Mouse (Mus musculus) heart, postnatal 36 days (tissue): ENCODE data around the gene Arhgef2. TPM values are rescaled to one million over a fixed set of nuclear protein-coding genes. Genes with fewer than 3 reads are reported as not detected.
"Not testable (repeated sequence)": the region's sequence is repeated elsewhere in the genome, so short reads cannot be mapped to it uniquely, and the experiment has no call there.

Source experiments
- DNase-seq, 2 experiments: peaks; one replicate each; pipeline ENCODE4 v3.0.0; 2021 to 2022
- intact Hi-C: fragments of 180-260 bp; cut with DNase I; formaldehyde crosslinking; loops from one replicate; pipeline ENCODE4 v1.15.1; 2025
- total RNA-seq, 2 experiments: library from RNA; stranded (reverse); gene quantifications; 2 replicates each; pipeline ENCODE4 v1.2.3; 2021

The Arhgef2 gene
- total RNA-seq, 2 experiments from 2014 or later = 42.2 to 51.1 TPM

DNA sequence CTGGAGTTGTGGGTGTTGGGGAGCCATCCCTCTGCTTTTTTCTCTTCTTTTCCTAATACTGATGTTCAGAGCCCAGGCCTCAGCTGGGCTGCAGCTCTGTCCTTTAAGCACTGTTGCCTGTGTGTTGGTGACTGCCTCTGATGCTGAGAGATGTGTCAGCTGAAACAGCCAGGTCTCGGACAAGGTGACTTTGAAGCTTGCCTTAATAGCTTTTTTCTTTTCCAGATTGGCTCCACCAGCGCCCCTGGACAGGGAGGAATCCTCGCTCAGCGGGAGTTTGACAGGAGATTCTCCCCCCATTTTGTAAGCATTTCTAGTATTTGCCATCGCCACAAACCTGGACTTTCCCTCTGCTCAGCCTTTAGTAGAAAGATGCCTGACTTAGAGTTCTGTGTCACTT is 19.1 kb upstream of the Arhgef2 start:
- intact Hi-C loops = no loop called here
- DNase-seq = no peak

DNA sequence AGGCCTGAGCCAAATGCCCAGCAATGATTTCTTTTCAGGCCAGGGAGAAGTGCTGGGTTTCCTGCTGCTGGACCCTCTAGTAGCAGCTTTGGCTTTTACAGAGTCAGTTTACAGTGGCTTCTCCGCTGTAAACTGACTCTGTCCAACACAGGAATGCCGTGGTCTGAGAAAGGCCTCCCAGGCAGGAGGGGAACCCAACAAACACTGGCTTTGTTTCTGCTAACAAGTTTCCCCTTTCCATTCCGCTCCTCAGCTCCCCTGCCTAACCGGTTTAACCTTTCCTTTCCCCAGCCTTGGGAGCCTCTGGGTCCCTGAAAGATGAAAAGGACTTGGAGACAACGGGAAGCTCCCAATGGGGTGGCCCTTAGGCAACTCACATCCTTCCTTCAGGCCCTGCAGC is 15.5 kb upstream of the Arhgef2 start:
- no peak for DNase-seq
- intact Hi-C loops = no loop called here

DNA sequence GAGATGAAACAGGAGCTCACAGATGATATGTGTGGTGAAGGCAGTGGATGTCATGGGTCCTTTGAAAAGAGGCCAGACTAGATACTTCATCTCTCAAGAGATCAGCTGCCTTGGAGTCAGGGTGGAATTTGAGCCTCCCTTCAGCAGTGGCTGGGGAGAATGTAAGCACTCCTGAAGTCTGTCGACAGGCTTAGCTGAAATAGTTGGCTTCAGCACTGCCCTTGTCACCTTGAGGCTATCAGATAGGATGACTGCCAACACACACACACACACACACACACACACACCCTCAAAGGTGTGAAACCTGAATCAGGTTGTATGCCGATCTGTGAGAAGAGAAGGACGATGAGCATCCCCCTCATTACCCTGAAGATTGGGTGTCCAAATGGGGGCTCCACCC is 14.7 kb upstream of the Arhgef2 start:
- intact Hi-C loops = no loop called here
- DNase-seq = no peak

DNA sequence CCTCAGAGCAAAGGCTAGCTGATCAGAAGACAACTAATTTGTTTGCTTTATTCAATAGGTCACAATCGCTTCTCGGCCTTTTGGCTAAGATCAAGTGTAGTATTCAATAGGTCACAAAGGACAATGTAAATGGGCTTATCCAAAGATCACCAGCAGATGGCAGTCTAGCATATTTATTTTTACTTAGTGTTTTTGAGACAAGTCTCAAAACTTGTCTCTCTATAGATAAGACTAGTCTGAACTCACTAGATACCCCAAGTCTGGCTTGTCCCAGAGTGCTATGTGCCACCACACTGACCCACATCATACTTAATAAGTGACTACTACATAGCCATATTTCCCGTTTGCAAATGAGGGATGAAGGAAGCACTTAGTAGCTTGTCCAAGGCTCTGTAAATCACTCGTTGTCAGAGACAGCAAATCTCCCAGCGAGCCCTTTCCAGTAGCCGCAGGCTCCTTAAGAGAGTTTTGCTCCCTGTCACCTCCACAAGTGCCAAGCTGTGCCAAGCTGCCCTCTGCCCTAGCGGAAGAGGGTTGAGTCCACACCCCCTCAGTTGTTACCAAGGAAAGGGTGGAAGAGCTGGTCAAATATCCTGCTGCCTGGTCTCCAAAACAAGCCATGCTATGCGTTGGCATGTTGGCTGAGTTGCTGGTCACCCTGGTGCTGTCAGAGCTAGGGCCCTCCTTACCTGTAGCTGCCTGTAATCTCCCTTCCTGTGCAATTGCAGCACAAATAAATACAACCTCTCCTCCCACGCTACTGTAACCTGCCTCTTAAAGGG is 13.6 kb upstream of the Arhgef2 start:
- peak; percentile 49 to 55 for DNase-seq
- intact Hi-C loops = loop anchor here (2.0 kb wide), 1 partner anchor 147 kb away; no protein-coding TSS in a partner anchor

DNA sequence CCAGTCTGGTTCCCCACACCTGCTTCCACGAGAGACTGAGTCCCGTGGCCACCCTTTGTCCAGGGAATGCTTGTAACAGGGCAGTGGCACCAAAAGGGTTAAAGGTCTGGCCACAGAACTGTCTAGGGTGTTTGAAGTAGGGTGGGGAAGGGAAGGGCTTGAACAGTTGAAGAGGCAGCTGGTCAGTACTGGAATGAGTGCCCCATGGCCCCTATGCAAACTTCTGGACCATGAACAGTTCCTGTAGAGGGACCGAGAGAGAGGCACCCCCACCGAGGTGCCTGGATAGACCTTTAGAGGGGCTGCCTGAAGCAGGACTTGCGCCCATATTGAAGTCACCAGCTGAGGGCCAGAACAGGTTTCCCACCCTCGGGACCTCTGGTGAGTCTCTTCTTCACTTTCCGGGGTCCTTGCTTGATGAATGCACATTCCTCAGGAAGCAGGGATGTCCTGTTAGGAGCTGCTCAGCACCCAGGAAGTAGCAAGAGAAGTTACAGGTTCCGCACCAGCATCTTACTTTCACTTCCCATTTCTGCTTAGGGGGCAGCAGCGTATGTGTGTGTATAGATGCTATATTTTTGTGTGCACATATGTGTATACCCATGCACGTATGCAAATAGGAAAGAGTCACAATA is 12.7 kb upstream of the Arhgef2 start:
- no peak for DNase-seq
- intact Hi-C loops = loop anchor here (2.0 kb wide), 1 partner anchor 146 kb away; no protein-coding TSS in a partner anchor

DNA sequence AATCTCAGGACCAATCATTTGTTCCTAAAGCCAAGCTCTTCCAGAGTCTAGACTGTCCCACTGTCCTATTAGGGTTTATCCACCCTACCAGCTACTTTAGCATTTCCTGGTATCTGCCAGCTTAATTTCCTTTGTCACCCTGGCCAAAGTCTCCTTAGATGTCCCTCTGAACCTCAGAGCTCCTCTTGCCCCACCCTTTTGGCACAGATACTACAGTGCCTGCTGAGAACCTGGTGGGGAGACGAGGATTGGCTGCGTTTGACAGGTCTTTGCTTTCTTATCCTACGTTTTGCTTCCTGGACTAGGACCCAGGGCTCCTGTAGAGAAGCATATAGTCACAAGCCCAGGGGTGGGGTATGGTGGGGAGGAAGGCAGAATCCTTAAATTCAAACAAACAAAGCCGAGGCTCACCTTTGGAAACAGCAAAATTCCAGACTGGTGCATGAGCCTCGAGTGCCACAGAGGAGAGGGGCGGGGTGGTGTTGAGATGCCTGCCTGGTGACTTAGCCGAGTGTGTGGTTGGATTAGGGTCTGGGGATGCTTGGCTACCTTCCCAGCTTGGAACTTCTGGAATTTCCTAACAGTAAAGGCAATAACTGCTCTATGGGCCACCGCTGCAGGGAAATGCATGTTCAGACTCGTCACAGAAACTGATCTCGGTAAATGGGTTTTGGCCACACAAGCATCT is 11.7 kb upstream of the Arhgef2 start:
- intact Hi-C loops = loop anchor here (2.0 kb wide), 1 partner anchor 145 kb away; no protein-coding TSS in a partner anchor
- no peak for DNase-seq

DNA sequence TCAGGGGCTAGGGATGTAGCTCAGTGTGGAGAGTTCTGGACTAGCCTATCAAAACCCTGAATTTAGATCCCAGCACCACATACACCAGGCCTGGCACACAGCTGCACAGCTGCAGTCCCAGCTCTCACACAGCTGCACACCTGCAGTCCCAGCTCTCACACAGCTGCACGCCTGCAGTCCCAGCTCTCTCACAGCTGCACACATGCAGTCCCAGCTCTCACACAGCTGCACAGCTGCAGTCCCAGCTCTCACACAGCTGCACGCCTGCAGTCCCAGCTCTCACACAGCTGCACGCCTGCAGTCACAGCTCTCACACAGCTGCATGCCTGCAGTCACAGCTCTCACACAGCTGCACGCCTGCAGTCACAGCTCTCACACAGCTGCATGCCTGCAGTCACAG is 9.2 kb upstream of the Arhgef2 start:
- DNase-seq, intact Hi-C loops: not testable (repeated sequence)

DNA sequence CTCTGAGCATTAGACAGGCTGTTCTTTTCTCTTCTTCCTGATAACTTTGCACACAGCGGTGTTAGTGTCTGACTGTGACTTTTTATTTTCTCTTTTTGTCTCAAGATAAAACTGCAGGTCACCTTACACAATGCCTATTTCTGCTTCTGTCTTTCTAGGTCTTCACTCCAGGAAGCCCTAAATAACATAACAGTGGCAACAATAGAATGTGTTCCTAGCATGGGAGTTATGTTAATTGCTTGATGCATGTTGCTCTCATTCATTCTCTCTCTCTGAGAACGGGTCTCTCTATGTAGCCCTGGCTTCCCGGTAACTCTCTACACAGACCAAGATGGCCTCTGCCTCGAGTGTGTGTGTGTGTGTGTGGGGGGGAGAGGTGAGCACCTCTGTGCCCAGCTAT is 3.3 kb upstream of the Arhgef2 start:
- DNase-seq = no peak
- intact Hi-C loops = no loop called here

DNA sequence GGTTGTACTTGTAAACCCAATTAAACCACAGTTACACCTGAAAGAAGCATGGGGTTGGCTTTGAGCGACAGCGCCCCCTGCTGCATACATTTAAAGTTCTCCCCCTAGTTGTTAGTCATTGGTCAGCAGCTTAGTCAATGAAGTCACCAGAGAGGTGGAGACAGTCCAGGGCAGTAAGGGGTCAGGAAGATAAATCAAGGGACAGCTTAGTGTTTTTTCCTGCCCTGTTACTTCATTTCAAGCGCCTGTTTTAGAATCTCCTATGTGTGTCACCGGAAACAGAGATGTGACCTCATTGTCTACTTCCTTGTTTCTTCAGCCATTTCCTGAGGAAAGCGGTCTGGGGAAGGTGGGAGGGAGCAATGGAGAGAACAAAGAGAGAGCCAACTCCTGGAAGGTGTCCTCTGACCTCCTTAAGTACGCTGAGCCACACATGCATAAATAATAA is 2.0 kb upstream of the Arhgef2 start:
- peak; percentile 72 to 79 for DNase-seq
- intact Hi-C loops = no loop called here

DNA sequence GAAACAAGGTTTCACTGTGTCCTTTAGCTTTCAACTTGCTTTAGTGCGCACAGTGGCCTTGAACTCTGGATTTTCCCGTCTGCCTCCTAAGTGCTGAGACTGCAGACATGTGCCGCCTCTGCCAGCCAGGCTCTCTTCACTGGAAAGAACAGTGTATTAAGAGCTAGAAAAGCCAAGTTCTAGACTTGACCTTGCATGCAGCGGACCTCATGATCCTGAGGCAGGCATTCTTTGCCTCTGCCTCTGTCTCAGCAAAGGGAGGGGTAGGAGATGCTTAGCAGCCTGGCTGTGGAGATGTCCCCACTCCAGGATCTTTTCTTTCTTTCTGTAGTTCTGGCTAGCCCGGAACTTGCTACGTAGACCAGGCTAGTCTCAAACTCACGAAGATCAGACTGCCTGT is 903 bp upstream of the Arhgef2 start:
- DNase-seq = no peak
- intact Hi-C loops = loop anchor here (5.0 kb wide), 1 partner anchor 132 kb away; no protein-coding TSS in a partner anchor

DNA sequence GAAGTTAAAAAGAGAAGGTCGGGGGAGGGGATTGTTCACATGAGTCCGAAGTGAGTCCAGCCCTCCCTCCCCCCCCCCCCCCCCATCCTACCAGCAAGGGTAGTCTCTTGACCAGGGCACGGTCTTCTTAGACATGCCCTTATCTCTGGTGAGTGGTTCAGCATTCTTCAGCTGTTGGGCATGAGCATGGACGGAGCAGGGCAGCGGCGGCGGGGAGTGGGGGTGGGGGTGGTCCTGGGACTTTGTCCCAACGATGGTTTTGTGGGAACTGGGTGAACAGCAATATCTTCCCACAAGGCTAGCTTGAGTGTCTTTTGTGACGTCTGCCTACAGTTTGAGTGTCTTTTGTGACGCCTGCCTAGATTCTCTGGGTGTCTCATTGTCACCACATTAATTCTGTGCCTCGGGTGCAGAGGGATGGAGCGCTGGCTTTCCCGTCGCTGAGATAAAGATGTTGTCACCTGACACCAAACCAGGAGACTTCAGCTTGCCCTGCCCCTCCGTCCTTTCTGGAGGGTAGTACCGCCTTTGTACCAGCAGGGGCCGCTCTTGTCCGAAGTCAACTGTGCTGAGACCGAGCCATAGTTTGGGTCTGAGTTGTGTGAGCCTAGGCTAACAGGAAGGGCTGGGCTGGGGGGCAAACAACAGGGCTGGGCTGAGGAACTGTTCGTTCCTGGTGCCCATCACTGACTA is 1.4 kb downstream of the Arhgef2 start:
- intact Hi-C loops = loop anchor here (1.0 to 5.0 kb wide), 5 partner anchors 14 to 130 kb away; no protein-coding TSS in a partner anchor
- peak; percentile 92 to 93 for DNase-seq

DNA sequence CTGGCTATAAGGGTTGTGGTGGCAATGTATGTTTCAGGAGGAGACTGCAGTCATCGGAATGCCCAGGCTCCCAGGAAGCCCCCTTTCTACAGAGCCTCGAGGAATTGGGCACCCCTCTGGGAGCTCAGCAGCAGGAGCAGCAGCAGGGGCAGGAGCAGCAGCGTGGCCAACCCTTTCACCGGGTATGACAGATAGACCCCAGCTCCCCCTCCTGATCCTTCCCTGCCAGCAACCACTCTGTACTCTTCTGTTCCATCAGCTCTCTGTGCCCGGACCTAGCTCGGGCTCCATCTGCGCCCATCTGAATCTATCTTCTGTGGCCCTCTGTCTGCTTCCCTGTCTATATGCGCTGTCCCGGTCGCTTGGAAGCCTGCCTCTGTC is 2.0 kb downstream of the Arhgef2 start:
- intact Hi-C loops = loop anchor here (1.0 to 5.0 kb wide), 5 partner anchors 13 to 130 kb away; no protein-coding TSS in a partner anchor
- peak in 1 of 2 experiments; percentile 31 for DNase-seq

DNA sequence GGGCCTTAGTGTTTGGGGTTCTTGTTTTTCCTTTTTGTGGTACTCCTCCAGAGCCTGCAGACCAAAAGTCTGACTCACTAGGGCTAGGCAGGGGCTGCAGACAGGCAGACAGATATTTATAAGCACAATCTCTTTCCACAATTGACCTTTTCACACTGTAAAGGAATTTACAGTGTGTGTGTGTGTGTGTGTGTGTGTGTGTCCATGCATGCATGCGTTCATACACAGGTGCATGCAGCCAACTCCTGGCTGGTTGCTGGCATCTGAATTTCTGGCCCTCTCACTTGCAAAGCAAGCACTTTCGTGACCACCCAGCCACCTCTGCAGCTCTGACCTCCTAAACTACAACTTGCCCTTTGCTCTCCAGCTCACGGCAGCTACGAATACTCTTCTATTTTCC is 3.3 kb downstream of the Arhgef2 start:
- no peak for DNase-seq
- intact Hi-C loops = loop anchor here (5.0 kb wide), 1 partner anchor 128 kb away; no protein-coding TSS in a partner anchor

DNA sequence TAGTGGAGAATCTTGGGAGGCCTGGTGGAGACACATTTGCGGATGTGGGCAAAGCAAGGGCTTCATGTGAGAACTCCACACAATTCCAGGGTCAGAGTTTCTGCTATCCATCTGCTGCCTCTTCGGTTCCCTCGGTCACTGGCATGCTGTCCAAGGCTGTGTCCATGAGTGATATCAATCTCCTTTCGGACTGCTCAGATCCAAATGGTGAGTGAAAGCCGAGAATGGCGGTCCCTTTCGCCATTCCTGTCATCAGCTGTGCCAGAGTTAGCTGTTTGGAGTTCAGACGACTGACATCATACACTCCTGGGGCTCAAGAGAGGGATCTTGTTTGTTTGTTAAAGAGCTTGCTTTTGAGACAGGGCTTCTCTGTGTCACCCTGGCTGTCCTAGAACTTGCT is 8.7 kb downstream of the Arhgef2 start:
- peak in 1 of 2 experiments; percentile 15 for DNase-seq
- intact Hi-C loops = no loop called here

DNA sequence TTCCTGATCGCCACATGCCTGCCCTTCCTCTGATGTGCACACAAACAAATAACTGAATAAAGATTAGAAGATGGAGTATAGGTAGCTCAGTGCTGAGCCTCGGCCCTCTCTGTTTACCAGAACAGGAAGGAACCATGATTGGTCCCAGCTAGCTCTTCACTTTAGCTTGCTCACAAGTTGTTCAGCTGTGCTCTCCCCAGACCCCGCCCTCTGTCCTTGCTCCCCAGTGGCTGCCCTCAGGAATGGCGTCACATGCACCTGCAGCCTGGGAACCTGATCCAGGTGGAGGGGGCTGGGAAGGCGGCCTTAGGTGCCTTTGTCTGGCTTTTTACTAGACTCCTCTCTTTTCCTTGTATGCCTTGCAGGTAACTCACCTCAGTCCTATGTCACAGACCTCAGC is 9.4 kb downstream of the Arhgef2 start:
- DNase-seq = peak in 1 of 2 experiments; percentile 3
- intact Hi-C loops = no loop called here

DNA sequence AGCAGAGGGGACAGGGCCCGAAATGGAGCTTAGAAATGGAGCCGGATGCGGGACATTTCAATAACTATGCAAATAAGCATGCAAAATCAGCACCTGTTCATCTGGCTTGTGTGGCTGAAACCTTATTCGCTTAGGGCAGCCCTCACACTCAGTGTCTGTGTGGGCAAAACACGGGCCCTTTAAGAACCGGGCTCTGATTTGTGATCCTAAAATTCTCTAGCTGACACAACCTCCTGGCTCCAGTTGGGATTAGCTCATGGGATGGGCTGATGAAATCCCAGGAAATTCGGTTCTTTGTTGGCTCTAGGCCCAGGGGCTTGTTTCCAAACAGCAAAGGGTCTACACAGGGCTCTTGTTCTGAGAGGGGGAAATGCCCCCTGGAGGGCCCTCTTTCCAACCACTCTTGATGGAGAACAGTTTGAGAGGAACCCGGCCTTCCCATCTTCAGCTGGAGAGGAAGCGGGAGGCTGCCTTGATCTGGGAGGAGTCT is 10.2 kb downstream of the Arhgef2 start:
- intact Hi-C loops = no loop called here
- DNase-seq = peak; percentile 74 to 84

DNA sequence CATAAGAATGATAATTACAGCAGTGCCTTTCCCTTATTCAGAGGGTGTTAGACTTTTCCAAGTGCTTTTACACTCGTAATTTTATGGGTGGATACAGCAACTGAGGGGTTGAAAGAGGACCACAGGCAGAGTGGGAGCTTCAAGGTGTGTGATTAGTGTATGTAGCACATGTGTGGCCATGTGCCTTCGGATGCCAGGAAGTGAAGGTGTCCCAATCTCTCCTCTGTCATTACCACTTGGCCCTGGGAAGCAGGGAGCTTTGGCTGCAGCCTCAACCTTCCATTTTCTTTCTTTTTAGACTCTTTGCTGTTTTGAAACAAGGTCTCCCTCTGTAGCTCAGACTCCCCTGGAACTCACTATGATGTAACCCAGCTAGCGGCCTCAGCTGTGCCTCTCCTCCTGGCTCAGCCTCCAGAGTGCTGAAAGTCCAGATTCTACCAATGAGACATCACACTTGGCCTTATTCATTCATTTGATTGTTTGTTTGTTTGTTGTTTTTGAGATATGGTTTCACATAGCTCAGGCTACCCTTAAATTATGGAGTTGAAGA is 11.3 kb downstream of the Arhgef2 start:
- intact Hi-C loops = no loop called here
- peak in 1 of 2 experiments; percentile 31 for DNase-seq

DNA sequence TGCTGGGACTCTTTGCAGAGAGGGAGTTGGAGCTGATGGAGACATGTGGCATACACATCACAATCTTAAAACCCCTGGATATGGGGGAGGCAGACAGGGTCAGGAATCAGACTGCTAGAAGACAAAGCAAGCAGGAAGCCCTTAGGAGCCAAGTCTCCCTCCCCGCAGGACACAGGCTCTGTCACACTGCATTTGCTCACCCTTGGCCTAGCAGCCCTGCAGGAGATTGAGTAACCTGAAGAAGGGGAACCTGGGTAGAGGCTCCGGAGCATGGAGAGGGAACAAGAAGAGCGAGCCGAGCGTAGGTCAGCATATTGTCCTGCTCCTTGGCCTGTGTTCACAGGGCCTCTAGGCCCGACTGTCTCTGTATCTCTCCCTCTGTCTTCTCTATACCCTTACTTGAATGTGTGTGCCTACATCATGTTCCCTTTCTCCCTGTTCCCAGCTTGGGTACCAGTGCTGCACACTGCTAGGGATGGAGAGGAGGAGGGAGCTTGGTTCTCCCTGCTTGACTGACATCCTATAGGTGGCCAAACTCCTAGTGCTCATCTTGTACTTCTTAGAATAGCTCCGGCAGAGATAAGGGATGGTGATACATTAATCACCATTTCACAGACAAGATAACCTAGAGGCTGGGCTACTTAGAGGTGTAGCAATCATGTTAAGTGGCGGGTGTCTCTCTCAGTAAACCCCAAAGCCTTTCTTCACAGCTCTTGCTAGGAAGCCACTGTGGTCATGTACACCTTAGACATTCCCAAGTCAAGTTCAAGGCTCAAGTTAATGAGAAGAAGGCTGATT is 12.5 kb downstream of the Arhgef2 start:
- intact Hi-C loops = no loop called here
- no peak for DNase-seq
